Mouse (Mus musculus) heart, embryonic 13.5 days (tissue): ENCODE measurements around the gene Hmcn1. TPM values are rescaled to one million over a fixed set of nuclear protein-coding genes. Genes with fewer than 3 reads are reported as not detected.

Source experiments
- ATAC-seq: fragments of 200-750 bp; cut with Nextera tagmentation; 2 replicates; pipeline ENCODE4 v1.8.0; 2017; ENCODE audit warnings: moderate TSS enrichment; ENCODE audit not compliant: insufficient number of reproducible peaks, low FRiP score, low TSS enrichment; ENCODE audit errors: extremely low read depth
- H3K27ac ChIP-seq: fragments of 300-500 bp; sonication (generic); replicated peaks from 2 replicates; pipeline ENCODE4 v1.5.1; 2015; ENCODE audit warnings: moderate library complexity, mild to moderate bottlenecking, inconsistent platforms
- H3K27me3 ChIP-seq: fragments of 300-500 bp; sonication (generic); replicated peaks from 2 replicates; pipeline ENCODE4 v1.6.1; 2015; ENCODE audit warnings: mild to moderate bottlenecking, inconsistent platforms
- H3K36me3 ChIP-seq: fragments of 300-500 bp; sonication (generic); 2 replicates; pipeline ENCODE4 v1.6.1; 2015; ENCODE audit warnings: mild to moderate bottlenecking, inconsistent platforms
- H3K4me1 ChIP-seq: fragments of 300-500 bp; sonication (generic); 2 replicates; pipeline ENCODE4 v1.6.1; 2015; ENCODE audit warnings: inconsistent platforms
- H3K4me2 ChIP-seq: fragments of 300-500 bp; sonication (generic); 2 replicates; pipeline ENCODE4 v1.6.1; 2015; ENCODE audit warnings: inconsistent platforms, mild to moderate bottlenecking, moderate library complexity
- H3K4me3 ChIP-seq: fragments of 300-500 bp; sonication (generic); 2 replicates; pipeline ENCODE4 v1.5.1; 2015; ENCODE audit warnings: moderate library complexity, mild to moderate bottlenecking, inconsistent platforms
- H3K9ac ChIP-seq: fragments of 300-500 bp; sonication (generic); 2 replicates; pipeline ENCODE4 v1.6.1; 2015; ENCODE audit warnings: inconsistent platforms, mild to moderate bottlenecking, moderate library complexity
- H3K9me3 ChIP-seq: fragments of 300-500 bp; sonication (generic); 2 replicates; pipeline ENCODE4 v1.6.1; 2016; ENCODE audit warnings: inconsistent platforms
- WGBS: fragments of 180-500 bp; shearing (Covaris S2); methylation state at CpG from one replicate; pipeline ENCODE4 v1.1.7; 2015; ENCODE audit warnings: mixed read lengths; 5-methylcytosine and 5-hydroxymethylcytosine counted together
- polyA plus RNA-seq: library from polyadenylated mRNA; unstranded; fragments of >200 nt; fragmentation: Nextera tagmentation; extraction: Ambion mirVana; gene quantifications from 2 replicates; pipeline ENCODE4 v1.2.1, GENCODE M21; 2015

Gene Hmcn1
- polyA plus RNA-seq, 1 experiment from 2014 or later = 19.0 TPM

DNA sequence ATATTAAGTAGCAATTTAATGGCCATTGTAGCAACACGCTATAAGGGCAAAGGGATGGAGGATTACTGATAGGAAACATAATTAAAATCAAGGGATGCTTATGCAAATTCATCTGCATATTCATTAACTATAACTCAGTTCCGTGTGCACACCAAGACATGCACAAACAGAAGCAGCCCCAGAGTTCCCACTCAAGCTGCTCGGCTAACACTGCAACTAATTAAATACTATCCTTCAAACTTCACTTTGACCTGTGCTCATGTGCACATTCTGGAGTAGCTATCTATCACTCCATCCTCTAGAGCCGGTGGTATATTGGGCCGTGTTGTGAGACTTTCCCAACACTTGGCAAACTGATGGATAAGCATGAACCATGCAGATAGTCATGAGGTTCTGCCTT, 119.2 kb downstream of the Hmcn1 start:
- 0 out of 2 replicates have a peak, but pooled peaks cover 3% of the 10 kb centered on the region for H3K36me3 ChIP-seq
- H3K27me3 ChIP-seq = no peaks in the 10 kb centered on the region
- no peak for ATAC-seq
- H3K9me3 ChIP-seq = no peaks in the 10 kb centered on the region
- WGBS = 73% methylated on average over 5 of the region's 5 CpGs
- H3K4me1 ChIP-seq = peaks cover 34% of the 10 kb centered on the region
- H3K9ac ChIP-seq = no peak overlapping the region
- no peak overlapping the region for H3K4me3 ChIP-seq
- peak overlapping the region; percentile 66 for H3K27ac ChIP-seq
- H3K4me2 ChIP-seq = no peak overlapping the region

- WGBS = 17% methylated on average over 6 of the region's 6 CpGs
- no peaks in the 10 kb centered on the region for H3K9me3 ChIP-seq
- no peak overlapping the region for H3K9ac ChIP-seq
- no peaks in the 10 kb centered on the region for H3K27me3 ChIP-seq
- peak overlapping the region; percentile 66 for H3K27ac ChIP-seq
- no peak for ATAC-seq
- H3K36me3 ChIP-seq = 0 out of 2 replicates have a peak, but pooled peaks cover 3% of the 10 kb centered on the region
- no peak overlapping the region for H3K4me3 ChIP-seq
- H3K4me2 ChIP-seq = peak overlapping the region; percentile 45
- peaks cover 30% of the 10 kb centered on the region for H3K4me1 ChIP-seq
Measured at GRCm38 (mm10) chr1:150873231-150873630, 120.0 kb downstream of the Hmcn1 start.

- Histone ChIP-seq H3K27ac (no peak overlapping the region), H3K9me3 (no peaks in the 10 kb centered on the region), H3K4me3 (no peak overlapping the region), H3K4me2 (no peak overlapping the region), H3K4me1 (peaks cover 26% of the 10 kb centered on the region), H3K27me3 (no peaks in the 10 kb centered on the region), H3K36me3 (0 out of 2 replicates have a peak, but pooled peaks cover 3% of the 10 kb centered on the region), H3K9ac (no peak overlapping the region)
- 83% methylated on average over 3 of the region's 3 CpGs for WGBS
- no peak for ATAC-seq
Measured at GRCm38 (mm10) chr1:150872105-150872504, 121.1 kb downstream of the Hmcn1 start.

DNA sequence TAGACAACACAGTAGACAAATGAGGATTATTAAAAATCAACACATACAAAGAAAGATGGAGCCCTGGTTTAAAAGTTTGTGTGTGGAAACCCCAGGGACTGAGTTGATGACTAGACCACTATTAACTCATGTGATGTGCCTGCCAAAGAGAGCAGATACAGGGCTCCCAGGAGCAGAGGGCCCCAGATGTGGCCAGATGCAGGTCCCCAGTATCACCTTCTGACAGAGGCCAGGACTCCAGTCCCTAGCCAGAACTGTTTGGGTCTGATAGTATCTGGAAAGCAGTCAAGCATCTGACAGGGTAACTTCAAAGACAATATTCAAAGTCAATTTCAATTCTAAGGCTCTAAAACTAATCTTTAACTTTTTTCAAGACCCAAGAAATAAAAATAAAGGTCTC, 124.0 kb downstream of the Hmcn1 start:
- Histone ChIP-seq H3K4me2 (no peak overlapping the region), H3K27me3 (no peaks in the 10 kb centered on the region), H3K36me3 (no peaks in the 10 kb centered on the region), H3K4me1 (peaks cover 33% of the 10 kb centered on the region), H3K9me3 (no peaks in the 10 kb centered on the region), H3K4me3 (no peak overlapping the region), H3K9ac (no peak overlapping the region), H3K27ac (no peak overlapping the region)
- ATAC-seq = no peak

DNA sequence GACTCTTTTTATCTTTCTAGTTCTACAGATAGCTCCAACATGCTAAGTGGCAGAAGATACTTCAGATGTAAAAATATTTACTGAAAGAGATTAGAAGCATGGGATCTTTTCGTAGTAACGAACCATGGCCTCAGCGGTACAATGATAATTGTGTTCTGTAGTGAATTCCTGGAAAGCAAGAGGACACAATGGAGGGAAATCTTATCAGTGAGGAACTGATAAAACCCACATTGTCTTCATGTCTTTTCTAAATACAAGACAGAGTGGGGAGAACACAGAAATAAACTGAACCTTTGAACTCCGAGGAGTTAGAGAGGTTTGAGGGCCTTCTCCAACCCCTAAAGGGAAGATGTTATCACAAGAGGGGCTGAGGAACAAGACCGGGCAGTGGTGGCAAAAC, 126.6 kb downstream of the Hmcn1 start:
- no peak for ATAC-seq
- no peak overlapping the region for H3K4me3 ChIP-seq
- H3K27me3 ChIP-seq = no peaks in the 10 kb centered on the region
- H3K36me3 ChIP-seq = no peaks in the 10 kb centered on the region
- no peaks in the 10 kb centered on the region for H3K9me3 ChIP-seq
- no peak overlapping the region for H3K9ac ChIP-seq
- 6% methylated on average over 5 of the region's 5 CpGs for WGBS
- peaks cover 20% of the 10 kb centered on the region for H3K4me1 ChIP-seq
- H3K4me2 ChIP-seq = peak overlapping the region; percentile 20; the same call in 1 of the 2 replicates
- peak overlapping the region; percentile 56 for H3K27ac ChIP-seq

- Histone ChIP-seq H3K27me3 (no peaks in the 10 kb centered on the region), H3K36me3 (peaks cover 31% of the 10 kb centered on the region), H3K4me1 (no peaks in the 10 kb centered on the region), H3K9ac (no peak overlapping the region), H3K9me3 (no peaks in the 10 kb centered on the region), H3K4me2 (no peak overlapping the region), H3K27ac (no peak overlapping the region), H3K4me3 (no peak overlapping the region)
- ATAC-seq = no peak
- WGBS = 92% methylated on average over 2 of the region's 2 CpGs
Measured at GRCm38 (mm10) chr1:150857779-150858178, 135.5 kb downstream of the Hmcn1 start.

DNA sequence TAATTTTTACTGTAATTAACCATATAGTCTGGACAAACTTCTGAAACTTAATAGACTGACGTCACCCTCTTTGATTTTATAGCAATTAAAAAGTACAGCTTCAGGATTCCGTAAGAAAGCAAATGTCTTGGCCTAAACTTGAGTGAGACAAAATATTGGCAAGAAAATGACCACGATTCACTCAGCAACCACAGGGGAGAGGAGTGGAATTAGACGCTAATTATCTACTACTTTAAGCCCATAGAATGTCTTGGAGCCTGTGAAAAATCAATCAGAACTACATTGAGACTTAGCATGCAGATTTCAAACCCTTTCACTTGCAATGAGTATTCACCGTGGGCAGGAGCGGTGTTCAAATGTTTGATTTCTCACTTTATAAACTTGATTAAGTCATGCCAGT, 159.8 kb downstream of the Hmcn1 start:
- Histone ChIP-seq H3K36me3 (no peaks in the 10 kb centered on the region; the same call in 1 of the 2 replicates), H3K9me3 (peaks cover 5% of the 10 kb centered on the region; the same call in 1 of the 2 replicates), H3K27ac (no peak overlapping the region), H3K27me3 (no peaks in the 10 kb centered on the region), H3K4me1 (peaks cover 15% of the 10 kb centered on the region; the same call in 1 of the 2 replicates), H3K4me2 (no peak overlapping the region), H3K4me3 (no peak overlapping the region), H3K9ac (no peak overlapping the region)
- no peak for ATAC-seq
- WGBS = 79% methylated on average over 6 of the region's 6 CpGs

GRCm38 (mm10) chr1:150829851-150830250, 163.4 kb downstream of the Hmcn1 start:
- Histone ChIP-seq H3K9ac (no peak overlapping the region), H3K9me3 (no peaks in the 10 kb centered on the region), H3K4me3 (no peak overlapping the region), H3K36me3 (no peaks in the 10 kb centered on the region; the same call in 1 of the 2 replicates), H3K27me3 (no peaks in the 10 kb centered on the region), H3K27ac (no peak overlapping the region), H3K4me2 (no peak overlapping the region), H3K4me1 (peaks cover 31% of the 10 kb centered on the region)
- ATAC-seq = no peak
- 65% methylated on average over 7 of the region's 7 CpGs for whole genome bisulfite sequencing

GRCm38 (mm10) chr1:150827169-150827568, 166.1 kb downstream of the Hmcn1 start:
- H3K4me1 ChIP-seq = peaks cover 22% of the 10 kb centered on the region
- no peak overlapping the region for H3K4me3 ChIP-seq
- no peak for ATAC-seq
- WGBS = 15% methylated on average over 5 of the region's 5 CpGs
- H3K9ac ChIP-seq = no peak overlapping the region
- no peaks in the 10 kb centered on the region for H3K27me3 ChIP-seq
- H3K36me3 ChIP-seq = no peaks in the 10 kb centered on the region; the same call in 1 of the 2 replicates
- no peaks in the 10 kb centered on the region for H3K9me3 ChIP-seq
- peak overlapping the region; percentile 80 for H3K27ac ChIP-seq
- peak overlapping the region; percentile 19; the same call in 1 of the 2 replicates for H3K4me2 ChIP-seq

GRCm38 (mm10) chr1:150824334-150825005, 168.8 kb downstream of the Hmcn1 start:
- WGBS = 66% methylated on average over 5 of the region's 5 CpGs

DNA sequence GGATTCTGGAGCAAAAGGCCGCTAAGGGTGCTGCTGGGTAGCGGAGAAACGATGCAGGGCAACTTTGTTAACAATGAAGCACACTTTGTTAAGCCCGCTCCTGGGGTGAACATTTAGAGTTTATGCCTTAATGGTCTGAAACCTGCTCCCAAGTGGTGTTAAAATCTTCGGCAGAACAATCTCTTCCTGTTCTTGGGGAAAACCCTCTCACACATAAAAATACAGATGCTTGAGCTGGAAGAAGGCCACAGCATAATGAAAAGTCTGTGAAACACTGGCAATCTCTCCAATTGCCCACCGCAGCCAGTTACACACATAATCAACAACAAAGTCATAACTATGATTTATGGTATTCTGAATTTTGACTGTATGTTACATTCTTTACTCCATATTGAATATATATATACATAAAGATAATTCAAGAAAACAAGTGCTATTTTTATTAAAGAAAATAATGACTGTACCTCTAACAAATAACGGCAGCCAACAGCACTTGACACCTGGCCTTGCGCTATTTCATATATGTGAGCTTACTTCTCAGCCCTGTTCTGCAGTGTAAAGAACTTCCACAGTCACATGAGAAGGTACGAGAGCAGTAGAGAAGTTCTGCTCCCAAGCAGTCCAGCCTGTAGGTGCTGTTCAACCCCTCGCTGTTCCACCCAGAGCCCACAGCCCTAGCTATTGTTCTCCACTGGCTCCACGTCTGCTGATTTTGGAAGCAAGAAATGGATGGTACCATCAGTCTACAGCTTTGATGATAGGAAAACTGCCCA, 177.0 kb downstream of the Hmcn1 start:
- ATAC-seq = no peak
- Histone ChIP-seq H3K4me2 (no peak overlapping the region), H3K4me3 (no peak overlapping the region), H3K27ac (0 out of 2 replicates have a peak overlapping the region, but pooled peaks have one; percentile 20), H3K4me1 (peaks cover 27% of the 10 kb centered on the region), H3K36me3 (peaks cover 28% of the 10 kb centered on the region), H3K27me3 (no peaks in the 10 kb centered on the region), H3K9ac (no peak overlapping the region), H3K9me3 (no peaks in the 10 kb centered on the region)
- WGBS = 85% methylated on average over 11 of the region's 11 CpGs

More at GRCm38 (mm10) chr1:150824334-150825005, 168.8 kb downstream of the Hmcn1 start:
- no peak for ATAC-seq
- H3K9ac ChIP-seq = no peak overlapping the region
- H3K4me1 ChIP-seq = peaks cover 17% of the 10 kb centered on the region
- H3K27ac ChIP-seq = no peak overlapping the region
- no peaks in the 10 kb centered on the region for H3K27me3 ChIP-seq
- no peak overlapping the region for H3K4me2 ChIP-seq
- H3K36me3 ChIP-seq = peaks cover 8% of the 10 kb centered on the region; the same call in 1 of the 2 replicates
- H3K4me3 ChIP-seq = no peak overlapping the region
- no peaks in the 10 kb centered on the region for H3K9me3 ChIP-seq
